Mouse (Mus musculus): ENCODE data around the gene Tekt1. TPM values are rescaled to one million over a fixed set of nuclear protein-coding genes. Genes with fewer than 3 reads are reported as not detected.

The Tekt1 gene
- polyA plus RNA-seq, 2 experiments = not detected

GRCm38 (mm10) chr11:72409649-72410385 is 47.6 kb upstream of the Tekt1 start:
- no peak overlapping the region for H3K9ac ChIP-seq (replicated peaks)
- peak overlapping the region; percentile 20; the same call in 1 of the 2 replicates for H3K4me2 ChIP-seq (ENCODE audit: low read depth)
- DNase-seq (ENCODE audit: low read depth in 3 of 3, low spot score in 3 of 3) (no peak), ATAC-seq (ENCODE audit: insufficient read depth) (no peak)
- peaks cover 4 to 25% of the 10 kb centered on the region in 2 experiments for H3K4me1 ChIP-seq (replicated peaks; ENCODE audit: control insufficient read depth in 2 of 2, insufficient read depth in 2 of 2, low read length in 1 of 2)
- H3K4me3 ChIP-seq (ENCODE audit: insufficient read depth in 1 of 2, low read depth in 2 of 2, low read length in 2 of 2) = 0 out of 4 replicates have a peak overlapping the region, but pooled peaks of 1 of the 2 experiments have one; percentile 16
- TF ChIP-seq EP300 (IDR thresholded peaks at IDR 0.05; ENCODE audit: low read depth) (no peak), CTCF (IDR thresholded peaks at IDR 0.05; ENCODE audit: low read depth) (no peak)
- peaks cover 4% of the 10 kb centered on the region for H3K27me3 ChIP-seq (ENCODE audit: control insufficient read depth, insufficient read depth, low read length)
- no peaks in the 10 kb centered on the region for H3K9me3 ChIP-seq (ENCODE audit: control insufficient read depth, low read length)
- WGBS (ENCODE audit: insufficient replicate concordance) = 67% methylated on average over 12 of the region's 12 CpGs
- H3K27ac ChIP-seq = no peak overlapping the region
- no peaks in the 10 kb centered on the region for H3K36me3 ChIP-seq (replicated peaks; ENCODE audit: control insufficient read depth, insufficient read depth, low read depth)

- Histone ChIP-seq H3K36me3 (replicated peaks; ENCODE audit: control insufficient read depth, insufficient read depth, low read depth) (no peaks in the 10 kb centered on the region), H3K9me3 (ENCODE audit: control insufficient read depth, low read length) (no peaks in the 10 kb centered on the region), H3K4me3 (ENCODE audit: insufficient read depth in 1 of 2, low read depth in 2 of 2, low read length in 2 of 2) (no peak overlapping the region), H3K27ac (no peak overlapping the region), H3K27me3 (ENCODE audit: control insufficient read depth, insufficient read depth, low read length) (peaks cover 4% of the 10 kb centered on the region), H3K4me2 (ENCODE audit: low read depth) (no peak overlapping the region), H3K9ac (replicated peaks) (no peak overlapping the region), H3K4me1 (replicated peaks; ENCODE audit: control insufficient read depth in 2 of 2, insufficient read depth in 2 of 2, low read length in 1 of 2) (peaks cover 0 to 18% of the 10 kb centered on the region in 2 experiments; a peak in 2 of 4 replicates)
- DNase-seq (ENCODE audit: low read depth in 3 of 3, low spot score in 3 of 3) = no peak
- no peak for TF ChIP-seq CTCF (IDR thresholded peaks at IDR 0.05; ENCODE audit: low read depth)
- no peak for TF ChIP-seq EP300 (IDR thresholded peaks at IDR 0.05; ENCODE audit: low read depth)
- WGBS (ENCODE audit: insufficient replicate concordance) = 70% methylated on average over 9 of the region's 9 CpGs
- no peak for ATAC-seq (ENCODE audit: insufficient read depth)
These were observed 46.4 kb upstream of the Tekt1 start for GRCm38 (mm10) chr11:72408451-72409170.

GRCm38 (mm10) chr11:72407574-72407973 is 45.3 kb upstream of the Tekt1 start:
- Histone ChIP-seq H3K4me2 (ENCODE audit: low read depth) (peak overlapping the region; percentile 26; the same call in 1 of the 2 replicates), H3K9me3 (ENCODE audit: control insufficient read depth, low read length) (no peaks in the 10 kb centered on the region), H3K36me3 (replicated peaks; ENCODE audit: control insufficient read depth, insufficient read depth, low read depth) (no peaks in the 10 kb centered on the region), H3K27me3 (ENCODE audit: control insufficient read depth, insufficient read depth, low read length) (peaks cover 4% of the 10 kb centered on the region), H3K4me3 (ENCODE audit: insufficient read depth in 1 of 2, low read depth in 2 of 2, low read length in 2 of 2) (no peak overlapping the region), H3K27ac (no peak overlapping the region), H3K4me1 (replicated peaks; ENCODE audit: control insufficient read depth in 2 of 2, insufficient read depth in 2 of 2, low read length in 1 of 2) (peaks cover 0 to 17% of the 10 kb centered on the region in 2 experiments; a peak in 2 of 4 replicates), H3K9ac (replicated peaks) (no peak overlapping the region)
- TF ChIP-seq CTCF (IDR thresholded peaks at IDR 0.05; ENCODE audit: low read depth) (no peak), EP300 (IDR thresholded peaks at IDR 0.05; ENCODE audit: low read depth) (no peak)
- DNase-seq (ENCODE audit: low read depth in 3 of 3, low spot score in 3 of 3) (no peak), ATAC-seq (ENCODE audit: insufficient read depth) (no peak)
- 11% methylated on average over 7 of the region's 7 CpGs for WGBS (ENCODE audit: insufficient replicate concordance)

GRCm38 (mm10) chr11:72407081-72407480 is 44.8 kb upstream of the Tekt1 start:
- Histone ChIP-seq H3K27me3 (ENCODE audit: control insufficient read depth, insufficient read depth, low read length) (peaks cover 4% of the 10 kb centered on the region), H3K4me1 (replicated peaks; ENCODE audit: control insufficient read depth in 2 of 2, insufficient read depth in 2 of 2, low read length in 1 of 2) (peaks cover 0 to 17% of the 10 kb centered on the region in 2 experiments; a peak in 2 of 4 replicates), H3K4me2 (ENCODE audit: low read depth) (peak overlapping the region; percentile 26; the same call in 1 of the 2 replicates), H3K9ac (replicated peaks) (no peak overlapping the region), H3K9me3 (ENCODE audit: control insufficient read depth, low read length) (no peaks in the 10 kb centered on the region), H3K27ac (no peak overlapping the region), H3K36me3 (replicated peaks; ENCODE audit: control insufficient read depth, insufficient read depth, low read depth) (no peaks in the 10 kb centered on the region), H3K4me3 (ENCODE audit: insufficient read depth in 1 of 2, low read depth in 2 of 2, low read length in 2 of 2) (no peak overlapping the region)
- no peak for TF ChIP-seq CTCF (IDR thresholded peaks at IDR 0.05; ENCODE audit: low read depth)
- 33% methylated on average over 3 of the region's 3 CpGs for WGBS (ENCODE audit: insufficient replicate concordance)
- no peak for DNase-seq (ENCODE audit: low read depth in 3 of 3, low spot score in 3 of 3)
- no peak for ATAC-seq (ENCODE audit: insufficient read depth)

GRCm38 (mm10) chr11:72406079-72406675 is 43.9 kb upstream of the Tekt1 start:
- no peak for TF ChIP-seq EP300 (IDR thresholded peaks at IDR 0.05; ENCODE audit: low read depth)
- 59% methylated on average over 8 of the region's 8 CpGs for WGBS (ENCODE audit: insufficient replicate concordance)
- H3K4me1 ChIP-seq (replicated peaks; ENCODE audit: control insufficient read depth in 2 of 2, insufficient read depth in 2 of 2, low read length in 1 of 2) = peaks cover 0 to 14% of the 10 kb centered on the region in 2 experiments; a peak in 2 of 4 replicates
- H3K36me3 ChIP-seq (replicated peaks; ENCODE audit: control insufficient read depth, insufficient read depth, low read depth) = no peaks in the 10 kb centered on the region
- peaks cover 2% of the 10 kb centered on the region for H3K27me3 ChIP-seq (ENCODE audit: control insufficient read depth, insufficient read depth, low read length)
- no peaks in the 10 kb centered on the region for H3K9me3 ChIP-seq (ENCODE audit: control insufficient read depth, low read length)
- H3K9ac ChIP-seq (replicated peaks) = no peak overlapping the region
- H3K4me3 ChIP-seq (ENCODE audit: insufficient read depth in 1 of 2, low read depth in 2 of 2, low read length in 2 of 2) = no peak overlapping the region
- no peak for ATAC-seq (ENCODE audit: insufficient read depth)
- H3K27ac ChIP-seq = no peak overlapping the region
- DNase-seq (ENCODE audit: low read depth in 3 of 3, low spot score in 3 of 3) = no peak
- H3K4me2 ChIP-seq (ENCODE audit: low read depth) = no peak overlapping the region

Data from liver, embryonic 14.5 days (tissue).